Mouse (Mus musculus) cerebellum, postnatal 4 days (tissue): ENCODE data around the gene Mettl4.
A peak's percentile ranks its signal among the peaks of the same experiment; 100 is the strongest.

Experiments
- DNase-seq, 2 experiments: peaks; one replicate each; pipeline ENCODE4 v3.0.0; 2022; ENCODE audit warnings: low spot score in 2 of 2, mixed read lengths in 1 of 2

Gene Mettl4

DNA sequence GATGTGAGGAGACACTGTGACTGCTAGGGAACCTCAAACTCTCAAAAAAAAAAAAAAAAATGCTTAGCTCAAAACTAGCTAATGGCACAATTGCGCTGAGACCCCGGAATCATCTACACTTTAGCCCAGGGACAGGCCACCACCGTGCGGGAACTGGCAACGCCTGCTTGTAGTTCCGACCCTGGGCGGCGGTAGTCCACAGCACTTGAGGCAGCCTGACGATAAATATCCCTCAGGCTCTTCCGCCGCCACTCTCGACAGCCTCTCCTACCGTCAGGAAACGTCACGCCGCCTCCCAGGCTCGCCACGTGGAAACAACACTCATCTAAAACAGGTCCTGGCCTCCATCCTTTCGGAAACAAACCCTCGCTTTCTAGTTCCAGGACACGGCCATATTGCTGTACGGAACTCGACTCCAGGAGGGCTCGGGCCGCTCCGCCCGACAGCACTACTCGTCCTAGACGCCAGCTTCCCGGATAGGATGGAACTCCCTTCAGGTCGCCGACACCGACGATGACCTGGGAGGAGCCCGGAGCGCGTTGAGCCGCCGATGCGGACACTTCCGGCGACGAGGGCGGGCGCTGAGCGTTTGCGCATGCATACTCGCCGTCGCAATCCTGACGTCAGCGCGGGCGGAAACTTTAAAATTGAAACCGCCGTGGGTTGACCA, at the start of gene Mettl4:
Gene Mettl4 (minus strand): TSS at position 554 of the 670 bp plus-strand sequence.
- peak; percentile 85 to 91 for DNase-seq

DNA sequence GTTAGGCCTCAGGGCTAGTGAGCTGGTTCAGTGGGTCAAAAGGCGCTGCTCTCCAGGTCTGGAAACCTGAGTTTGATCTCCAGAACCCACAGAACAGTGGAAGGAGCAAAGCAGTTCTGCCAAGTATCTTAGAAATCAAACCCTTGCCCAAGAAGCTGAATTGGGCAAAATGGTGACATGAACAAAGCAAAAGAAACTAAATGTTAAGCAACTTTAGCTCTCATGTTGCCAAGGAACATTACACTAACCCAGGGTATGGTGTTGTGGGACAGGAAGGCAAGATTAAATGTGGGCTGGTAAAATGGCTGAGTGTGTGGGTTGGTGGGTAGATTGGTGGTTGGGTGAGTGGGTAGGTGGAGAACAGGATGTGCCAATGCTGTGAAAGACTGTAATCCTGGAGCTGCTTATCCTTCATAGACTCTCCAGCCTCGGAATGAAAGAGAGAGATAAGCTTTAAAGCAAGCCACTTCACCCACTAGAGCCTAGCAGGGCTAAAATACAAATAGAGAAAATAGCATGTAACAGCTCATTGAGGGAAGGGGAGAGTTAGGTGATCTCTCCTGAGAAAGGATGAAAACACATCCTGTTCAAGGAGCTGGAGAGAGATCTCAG, 29.2 kb upstream of the Mettl4 start:
- DNase-seq = no peak

DNA sequence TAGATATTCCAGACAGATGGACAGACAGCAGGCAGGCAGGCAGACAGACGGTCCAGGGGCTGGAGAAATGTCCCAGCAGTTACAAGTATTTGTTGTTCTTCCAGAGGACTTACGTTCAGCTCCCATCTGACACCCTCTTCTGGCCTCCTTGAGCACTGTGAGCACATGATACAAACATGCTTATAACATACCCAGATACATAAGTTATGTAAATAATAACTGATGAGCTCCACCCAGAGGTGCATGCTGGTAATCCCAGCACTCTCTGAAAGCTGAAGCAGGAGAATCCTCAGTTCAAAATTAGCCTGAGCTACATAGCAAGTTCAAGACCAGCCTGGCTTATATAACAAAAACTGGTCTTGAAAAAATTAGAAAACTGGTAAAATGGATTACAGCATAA, 18.7 kb upstream of the Mettl4 start:
- DNase-seq = no peak

DNA sequence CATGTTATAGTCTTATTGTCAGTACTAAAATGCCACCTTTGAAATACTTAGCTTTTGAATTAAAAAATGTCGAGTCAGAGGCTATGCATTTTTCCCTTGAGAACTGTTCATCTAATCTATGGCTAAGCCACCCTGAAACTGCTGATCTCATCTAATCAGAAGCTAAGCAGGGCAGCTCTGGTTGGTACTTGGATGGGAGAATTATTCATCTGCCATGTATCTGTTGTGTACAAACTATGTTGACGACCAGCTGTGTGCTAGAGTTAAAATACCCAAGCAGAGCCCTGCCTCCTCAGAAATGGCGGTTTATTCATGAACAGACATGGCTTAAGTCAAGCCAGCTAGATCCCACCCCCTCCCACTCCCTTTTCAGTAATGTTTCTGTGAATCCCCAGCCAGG, 14.9 kb upstream of the Mettl4 start:
- DNase-seq = no peak

DNA sequence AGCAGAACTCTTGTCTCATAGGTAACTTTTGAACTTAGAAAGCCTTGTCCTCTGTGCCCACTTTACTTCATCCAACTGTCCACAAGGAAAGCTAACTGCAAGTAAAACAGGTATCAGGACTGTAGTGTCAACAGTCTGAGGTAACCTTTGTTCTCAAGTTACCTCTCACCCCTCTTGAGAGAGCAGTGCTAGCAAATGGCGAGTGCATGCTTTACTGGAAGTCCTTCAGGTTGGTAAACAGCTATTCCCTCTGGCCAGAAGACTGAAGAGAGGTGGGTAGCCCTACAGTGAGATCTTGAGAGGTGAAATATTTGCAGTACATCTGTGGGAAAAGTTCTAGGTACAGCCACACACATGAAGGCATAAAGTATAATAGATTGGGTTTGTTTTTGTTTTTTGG, 14.2 kb upstream of the Mettl4 start:
- DNase-seq = no peak

DNA sequence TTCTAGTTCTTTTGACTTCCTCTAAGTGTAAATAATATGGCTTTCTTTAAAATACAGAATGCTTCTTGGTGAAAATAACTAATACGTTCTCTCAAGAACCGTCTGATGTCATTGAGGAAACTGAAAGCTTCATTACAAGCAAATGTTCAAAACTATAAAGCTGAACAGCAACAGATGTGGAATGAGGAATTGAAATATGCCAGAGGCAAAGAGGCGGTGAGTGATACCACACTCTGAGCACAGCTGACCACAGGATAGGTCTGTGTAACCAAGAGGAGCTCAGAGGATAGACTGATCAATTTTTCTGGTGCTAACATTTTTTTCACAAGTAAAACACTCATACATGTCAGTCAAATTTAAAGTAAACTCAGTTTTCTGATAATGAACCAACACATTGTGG, 12.6 kb upstream of the Mettl4 start:
- no peak for DNase-seq

DNA sequence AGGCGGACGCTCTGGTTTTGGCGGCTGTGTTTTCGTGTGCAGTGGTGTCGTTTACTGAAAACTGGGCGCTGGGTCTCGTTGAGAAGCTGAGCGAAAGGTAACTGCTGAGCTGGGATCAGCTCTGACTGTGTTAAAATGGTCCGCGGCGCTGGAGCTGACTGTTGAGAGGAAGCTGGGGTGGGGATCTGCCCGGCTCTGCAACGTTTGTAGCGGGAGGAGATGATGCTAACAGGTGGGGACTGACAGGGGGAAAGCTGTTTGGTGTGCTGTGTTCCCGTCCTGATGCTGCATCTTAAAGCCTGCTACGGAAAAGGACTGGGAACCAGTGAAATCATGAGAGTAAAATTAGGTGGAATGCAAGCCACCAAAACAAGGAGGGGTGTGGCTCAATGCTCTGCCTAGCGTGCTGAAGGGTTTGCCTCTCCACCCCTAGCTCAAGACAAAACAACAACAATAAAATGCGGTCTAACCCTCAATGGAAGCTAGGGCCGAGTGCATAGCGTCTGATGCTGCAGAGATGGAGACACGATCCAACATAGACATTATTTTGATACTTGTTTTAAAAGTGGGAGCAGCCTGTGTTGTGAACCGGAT, 414 bp upstream of the Mettl4 start:
- DNase-seq = no peak

DNA sequence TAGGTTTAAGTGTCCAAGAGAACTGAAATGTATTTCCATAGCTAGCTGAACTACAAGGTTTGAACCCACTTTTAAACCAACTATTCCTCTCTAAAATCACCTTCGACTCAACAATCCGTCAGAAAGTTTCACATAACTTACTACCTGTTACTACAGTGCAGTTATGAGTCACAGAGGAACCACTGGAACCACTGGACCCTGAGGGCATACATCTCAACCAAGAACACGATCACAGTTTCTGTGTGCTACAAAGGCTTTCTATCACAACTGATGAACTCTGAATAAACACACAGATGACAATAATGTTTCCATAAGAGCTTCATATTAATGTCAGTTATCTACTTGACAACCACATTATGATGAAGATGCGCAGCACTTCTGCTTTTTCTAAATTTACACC, 11.6 kb downstream of the Mettl4 start:
- no peak for DNase-seq

DNA sequence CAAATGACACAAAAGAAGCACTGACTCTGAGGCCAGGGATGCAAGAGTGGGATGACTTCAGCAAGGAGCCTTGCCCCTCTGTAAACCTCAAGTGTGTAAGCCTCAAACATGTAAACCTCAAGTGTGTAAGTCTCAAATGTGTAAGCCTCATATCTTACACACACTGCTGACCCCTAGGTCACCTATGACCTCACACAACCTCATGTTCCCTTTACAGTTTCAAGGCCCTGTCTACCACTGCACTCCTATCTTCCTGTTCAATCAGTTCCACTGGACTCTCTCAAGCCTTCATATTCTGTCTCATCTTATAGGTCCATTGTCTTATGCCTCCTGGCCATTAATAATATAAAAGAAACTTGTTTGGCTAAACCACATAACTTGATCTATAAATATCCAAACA, 13.9 kb downstream of the Mettl4 start:
- no peak for DNase-seq

DNA sequence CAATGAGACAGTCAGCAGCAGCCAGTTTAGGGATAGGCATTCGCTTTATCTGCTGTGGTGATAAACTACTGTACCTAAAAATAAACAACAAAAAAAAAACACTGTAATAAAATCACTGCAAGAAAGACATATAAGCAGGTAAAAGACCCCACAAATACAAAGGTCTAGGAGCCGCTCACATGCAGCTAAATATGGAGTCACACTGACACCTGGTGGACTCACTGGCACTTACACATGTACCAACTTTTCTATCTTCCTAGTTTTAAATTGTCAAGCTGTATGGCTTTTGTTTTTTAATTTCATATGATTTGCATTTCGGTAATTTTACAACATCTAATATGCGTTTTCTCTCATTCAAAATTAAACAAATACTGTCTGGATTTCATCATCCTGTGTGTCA, 14.4 kb downstream of the Mettl4 start:
- DNase-seq = peak in 1 of 2 experiments; percentile 10

DNA sequence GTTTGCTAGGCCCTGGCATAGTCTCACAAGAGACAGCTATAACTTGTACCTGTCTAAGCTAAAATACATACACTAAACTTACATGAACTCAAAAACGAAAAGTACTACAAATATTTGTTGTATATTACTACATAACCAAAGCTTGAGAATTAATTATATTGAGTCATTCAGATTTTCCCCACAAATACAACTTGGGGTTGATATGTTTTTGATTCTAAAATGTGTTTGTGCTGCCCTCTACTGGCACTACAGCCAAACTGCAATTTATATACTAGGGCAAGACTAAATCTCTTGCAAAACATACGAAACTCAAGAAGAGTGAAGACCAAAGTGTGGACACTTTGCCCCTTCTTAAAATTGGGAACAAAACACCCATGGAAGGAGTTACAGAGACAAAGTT, 19.4 kb downstream of the Mettl4 start:
- DNase-seq = peak in 1 of 2 experiments; percentile 34

DNA sequence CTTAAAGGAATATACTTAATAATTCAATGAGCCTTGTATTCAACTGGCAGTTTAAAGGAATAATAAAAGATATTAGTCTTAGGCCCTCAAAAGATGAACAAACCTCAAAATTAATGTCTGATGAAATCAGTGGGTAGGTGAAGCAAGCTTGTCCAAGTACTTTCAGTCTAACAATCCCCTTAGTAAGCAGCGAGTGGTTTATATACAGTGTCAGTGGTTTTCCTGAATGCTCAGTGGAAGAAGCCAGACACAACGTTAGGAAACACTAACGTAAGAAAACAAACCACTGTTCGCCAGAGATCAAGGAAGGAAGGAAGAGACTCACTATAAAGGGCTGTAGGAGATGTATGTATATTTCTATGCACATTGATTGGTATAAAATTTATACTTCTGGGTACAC, 23.1 kb downstream of the Mettl4 start:
- no peak for DNase-seq

DNA sequence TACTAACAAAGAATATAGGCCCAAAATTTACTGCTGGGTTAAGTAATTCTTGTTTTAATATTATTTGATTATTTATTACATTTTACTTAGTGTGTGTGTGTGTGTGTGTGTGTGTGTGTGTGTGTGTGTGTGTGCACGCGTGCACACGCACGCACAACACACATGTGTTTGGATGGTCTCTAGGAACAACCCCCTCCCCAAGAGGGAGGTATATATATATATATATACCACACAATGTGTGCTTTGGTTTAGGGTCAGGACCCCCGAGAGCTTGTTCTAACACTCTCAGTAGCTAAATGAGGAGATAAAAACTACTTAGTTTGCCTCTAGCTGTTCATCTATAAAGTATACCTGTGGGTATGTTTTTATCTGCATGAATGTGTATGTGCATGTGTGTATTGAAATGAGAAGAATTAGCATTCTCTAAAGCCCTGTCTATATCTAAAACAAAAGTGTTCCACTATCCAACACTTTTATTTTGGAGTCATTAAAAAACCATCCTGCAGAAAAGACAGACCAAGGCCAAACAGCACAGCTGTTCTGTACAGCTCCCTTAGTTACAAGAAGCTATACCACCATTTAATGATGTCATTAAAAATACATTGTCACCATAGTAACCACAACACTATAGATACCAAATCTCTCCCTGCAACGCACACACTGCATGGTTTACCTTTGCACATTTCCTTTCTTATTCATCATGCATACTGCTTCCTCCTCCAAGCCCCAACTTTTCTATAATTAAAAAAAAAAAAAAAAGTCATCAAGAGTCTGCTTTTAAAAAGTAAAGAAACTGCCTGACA, 76.1 kb downstream of the Mettl4 start:
- DNase-seq = no peak
